Mouse (Mus musculus) ovary, postnatal 36 days (tissue): Measurements from ENCODE around the gene Etfbkmt.
"Not testable (repeated sequence)": the region's sequence is repeated elsewhere in the genome, so short reads cannot be mapped to it uniquely, and the experiment has no call there.

ENCODE experiments used
- DNase-seq: peaks from one replicate; pipeline ENCODE4 v3.0.0; 2022; ENCODE audit warnings: low spot score, mixed read lengths

Gene Etfbkmt

GRCm38 (mm10) chr6:149187371-149187770 lies 47.7 kb downstream of the Etfbkmt start:
- DNase-seq = no peak

- DNase-seq = peak; percentile 92
These were observed 48.6 kb downstream of the Etfbkmt start, which contains the start of gene Amn1 for GRCm38 (mm10) chr6:149188041-149188924. Amn1 (minus strand) TSS chr6:149188712.

- DNase-seq = no peak
These were observed 49.2 kb downstream of the Etfbkmt start for GRCm38 (mm10) chr6:149188925-149189257.

- peak; percentile 8 for DNase-seq
These were observed 49.8 kb downstream of the Etfbkmt start for GRCm38 (mm10) chr6:149189340-149189922.

GRCm38 (mm10) chr6:149191951-149192350 lies 52.3 kb downstream of the Etfbkmt start:
- not testable (repeated sequence) for DNase-seq

GRCm38 (mm10) chr6:149193276-149193905 lies 53.7 kb downstream of the Etfbkmt start:
- DNase-seq = no peak

GRCm38 (mm10) chr6:149197116-149197515 lies 57.5 kb downstream of the Etfbkmt start:
- DNase-seq = peak; percentile 12

- DNase-seq = no peak
These were observed 58.9 kb downstream of the Etfbkmt start for GRCm38 (mm10) chr6:149198572-149198971.
